Mouse (Mus musculus) neural tube, embryonic 12.5 days (tissue): ENCODE data around the gene Hsd3b5. TPM values are rescaled to one million over a fixed set of nuclear protein-coding genes. Genes with fewer than 3 reads are reported as not detected.

ENCODE experiments used
- polyA plus RNA-seq: library from polyadenylated mRNA; unstranded; fragments of >200 nt; fragmentation: Nextera tagmentation; extraction: Ambion mirVana; gene quantifications from 2 replicates; pipeline ENCODE4 v1.2.1, GENCODE M21; 2016

The Hsd3b5 gene
- polyA plus RNA-seq, 1 experiment from 2014 or later, result not detected

Other genes with a start within 250 kb of the Hsd3b5 start
- 11.8 and 12.3 TPM in 2 replicates for gene Zfp697, start 247.8 kb downstream of the Hsd3b5 start, polyA plus RNA-seq
- gene Gm4450, start 173.1 kb downstream of the Hsd3b5 start, polyA plus RNA-seq, result not detected in 2 replicates
- not detected in 2 replicates for gene Hsd3b4, start 119.7 kb downstream of the Hsd3b5 start, polyA plus RNA-seq
- gene Gm10681, start 41.4 kb downstream of the Hsd3b5 start, polyA plus RNA-seq, result not detected in 2 replicates
- gene Hsd3b2, start 94.3 kb upstream of the Hsd3b5 start, polyA plus RNA-seq, result not detected in 2 replicates
- gene Hsd3b3, start 132.9 kb upstream of the Hsd3b5 start, polyA plus RNA-seq, result 0.08 and 0.23 TPM in 2 replicates
- gene Hsd3b6, start 184.2 kb upstream of the Hsd3b5 start, polyA plus RNA-seq, result 24.5 and 28.8 TPM in 2 replicates
- 0.19 and 0.23 TPM in 2 replicates for gene Hsd3b1, start 229.5 kb upstream of the Hsd3b5 start, polyA plus RNA-seq